Mouse (Mus musculus) layer of hippocampus, adult 11-12 months (tissue): ENCODE measurements at regions not wholly inside any gene's neighbourhood (a gene's known extent, or its start where the extent isn't known, plus 50 kb on each side); places are given as distances from the start of the nearest gene placed in this dataset.
A peak's percentile ranks its signal among the peaks of the same experiment; 100 is the strongest.

Experiments used
- DNase-seq: peaks from one replicate; pipeline ENCODE4 v3.0.0; 2022; ENCODE audit warnings: low spot score

GRCm38 (mm10) chr4:99491536-99492514 is 164.3 kb upstream of the Foxd3 start:
- DNase-seq: no peak

DNA sequence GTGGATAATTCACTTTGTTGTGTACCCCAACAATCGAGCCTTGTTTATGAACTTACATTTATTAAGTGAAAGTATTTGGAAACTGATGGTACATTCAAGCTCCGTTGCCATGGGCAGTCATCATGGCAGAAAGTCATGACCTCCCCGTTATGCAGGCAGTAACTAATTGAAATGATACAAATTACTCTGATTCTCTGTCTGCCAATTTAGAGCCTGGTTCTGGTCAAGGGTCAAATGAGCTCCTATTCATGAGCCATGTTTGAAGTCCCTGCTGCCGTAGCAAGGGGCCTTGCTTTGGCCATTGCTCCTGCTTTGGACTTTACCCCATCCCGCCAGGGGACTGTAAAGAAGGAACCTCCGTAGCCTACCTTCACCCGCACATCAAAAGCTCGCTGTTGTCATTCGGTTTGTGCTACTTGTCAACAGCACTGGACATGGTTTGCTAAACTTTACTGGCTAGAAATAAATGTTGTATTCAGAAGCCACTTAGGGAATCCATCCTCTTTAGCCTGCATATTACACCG is 152.8 kb upstream of the Foxd3 start:
- DNase-seq: no peak

- no peak for DNase-seq
These were observed 144.1 kb upstream of the Foxd3 start for GRCm38 (mm10) chr4:99511993-99512392.

- DNase-seq: no peak
These were observed 139.2 kb upstream of the Foxd3 start for GRCm38 (mm10) chr4:99516883-99517282.

DNA sequence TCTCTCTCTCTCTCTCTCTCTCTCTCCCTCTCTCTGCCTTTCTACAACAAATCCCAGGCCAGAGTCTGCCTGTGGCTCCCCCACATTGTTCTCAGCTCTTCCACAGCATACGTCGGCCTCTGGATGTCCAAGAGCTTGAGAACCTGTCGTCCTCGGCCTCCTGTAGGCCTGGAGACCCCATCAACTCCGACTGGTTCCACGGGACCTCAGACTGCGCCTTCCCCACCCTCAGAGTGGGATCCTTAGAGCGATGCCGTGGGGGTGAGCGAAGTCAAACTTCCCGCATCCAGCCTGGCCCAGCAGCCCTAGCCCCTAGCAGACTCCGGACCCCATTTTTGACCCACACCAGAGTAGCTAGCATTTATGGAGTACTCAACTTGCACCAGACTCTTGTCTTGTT is 128.7 kb upstream of the Foxd3 start:
- no peak for DNase-seq

- no peak for DNase-seq
These were observed 112.1 kb upstream of the Foxd3 start for GRCm38 (mm10) chr4:99544014-99544413.

DNA sequence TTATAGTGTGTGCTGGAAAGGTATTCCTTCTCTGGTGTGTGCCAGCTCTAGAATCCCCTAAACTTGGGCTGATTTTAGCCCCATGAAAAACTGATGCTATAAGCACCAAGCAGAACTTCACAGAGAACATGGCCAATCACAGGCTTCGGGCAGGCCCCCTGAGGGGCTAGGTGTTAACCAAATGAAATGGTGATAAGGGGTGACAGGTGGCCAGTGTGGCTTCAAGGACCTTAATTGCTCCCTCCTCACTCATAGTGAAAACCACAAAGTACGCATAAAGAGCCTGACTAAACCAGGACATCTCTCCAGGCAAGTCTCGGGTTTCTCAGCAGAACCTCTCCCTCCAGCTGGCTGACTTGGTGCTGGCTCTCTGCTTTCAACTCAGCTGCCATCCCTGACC is 110.4 kb upstream of the Foxd3 start:
- DNase-seq: no peak

GRCm38 (mm10) chr4:99557963-99558362 is 98.1 kb upstream of the Foxd3 start:
- no peak for DNase-seq

- no peak for DNase-seq
These were observed 95.5 kb upstream of the Foxd3 start for GRCm38 (mm10) chr4:99560604-99561003.

GRCm38 (mm10) chr4:99561506-99561937 is 94.6 kb upstream of the Foxd3 start:
- DNase-seq: no peak

- no peak for DNase-seq
These were observed 90.7 kb upstream of the Foxd3 start for GRCm38 (mm10) chr4:99565401-99565800.

- DNase-seq: peak; percentile 4
These were observed 83.1 kb upstream of the Foxd3 start for GRCm38 (mm10) chr4:99572841-99573642.

GRCm38 (mm10) chr4:99574021-99574531 is 82.0 kb upstream of the Foxd3 start:
- no peak for DNase-seq

DNA sequence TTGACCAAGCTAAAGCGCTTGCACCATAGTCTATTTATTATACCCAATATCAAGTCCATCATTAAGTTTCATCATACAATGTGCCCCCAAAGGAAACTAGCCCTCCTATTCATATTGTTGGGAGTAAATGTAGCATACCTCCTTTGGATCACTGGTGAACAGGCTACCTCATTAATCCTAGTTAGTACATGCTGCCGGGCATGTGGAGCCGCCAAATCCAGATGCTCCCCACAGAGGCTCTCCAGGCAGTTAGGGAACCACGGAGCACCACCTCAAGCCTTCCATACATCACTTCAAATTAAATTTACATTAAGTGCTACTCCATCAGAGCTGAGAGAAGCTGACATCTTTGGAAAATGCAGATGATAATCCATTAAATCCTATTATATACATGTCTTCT is 81.1 kb upstream of the Foxd3 start:
- DNase-seq: no peak

- DNase-seq: no peak
These were observed 58.3 kb upstream of the Foxd3 start for GRCm38 (mm10) chr4:99597781-99598180.

DNA sequence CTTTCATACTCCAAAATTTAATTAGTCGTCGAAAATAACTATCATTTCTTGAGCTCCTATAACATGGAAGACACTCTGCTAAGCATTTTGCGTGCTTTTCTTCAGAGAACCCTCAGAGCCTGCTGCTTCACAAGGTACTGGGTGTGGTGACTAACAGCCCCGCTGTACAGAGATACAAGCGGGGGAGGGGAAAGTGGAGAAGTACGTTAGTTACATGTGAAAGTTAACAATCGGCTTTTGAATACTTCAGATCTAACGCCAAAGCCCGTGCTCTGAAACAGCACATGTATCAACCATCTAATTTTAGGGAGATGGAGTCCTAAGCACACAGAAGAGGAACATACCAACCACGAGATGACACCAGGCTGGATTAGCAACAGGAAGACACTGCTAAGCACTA is 55.4 kb upstream of the Foxd3 start:
- no peak for DNase-seq

DNA sequence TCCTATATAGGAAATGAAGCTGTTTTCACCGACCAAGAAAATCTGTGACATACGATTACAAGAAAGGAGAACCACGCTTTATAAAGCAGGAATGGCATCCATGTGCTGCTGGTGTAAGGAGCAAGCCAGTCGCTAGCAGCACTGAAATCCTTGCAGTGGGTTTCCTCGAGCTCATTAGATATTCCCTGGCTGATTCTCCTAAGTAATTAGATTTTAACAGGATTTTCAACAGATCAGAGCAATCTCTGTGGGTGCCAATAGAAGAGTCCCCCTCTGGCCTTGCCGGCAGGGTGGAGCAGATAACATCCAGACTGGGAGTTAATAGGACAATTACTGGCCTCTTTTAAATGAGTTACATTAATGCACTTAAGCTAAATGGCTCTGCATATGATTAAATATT is 54.6 kb upstream of the Foxd3 start:
- no peak for DNase-seq
